Mouse (Mus musculus): ENCODE data around the gene Csf2rb.

DNA sequence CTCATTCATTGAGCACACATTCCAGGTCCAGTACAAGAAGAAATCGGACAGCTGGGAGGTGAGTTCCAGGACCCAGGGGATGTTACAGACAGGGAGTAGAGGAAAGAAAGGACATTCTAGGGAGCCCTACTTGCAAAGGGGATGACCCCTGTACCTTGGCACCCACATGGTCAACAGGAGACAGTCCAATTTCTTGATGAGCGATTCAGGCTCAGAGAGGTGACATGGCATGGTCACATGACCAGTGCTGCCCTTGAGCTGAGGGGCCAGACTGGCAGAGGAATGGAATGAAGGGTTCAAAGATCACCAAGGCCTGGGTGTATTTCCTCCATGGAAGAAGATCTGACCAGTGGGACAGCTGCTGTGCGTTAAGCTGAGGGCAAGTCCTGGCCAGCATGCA, 19.0 kb downstream of the Csf2rb start:
- TF ChIP-seq CTCF (IDR thresholded peaks at IDR 0.05; ENCODE audit: borderline replicate concordance, insufficient read depth, low read depth, low read length) (no peak), POLR2A (IDR thresholded peaks at IDR 0.05; ENCODE audit: borderline replicate concordance, insufficient read depth, low read length) (no peak)
